Mouse (Mus musculus) limb, embryonic 11.5 days (tissue): Measurements from ENCODE around the gene Zmynd19. TPM values are rescaled to one million over a fixed set of nuclear protein-coding genes. Genes with fewer than 3 reads are reported as not detected.
A peak's percentile ranks its signal among the peaks of the same experiment; 100 is the strongest.

ENCODE experiments used
- ATAC-seq: fragments of 200-750 bp; cut with Nextera tagmentation; 2 replicates; pipeline ENCODE4 v1.8.0; 2017; ENCODE audit warnings: low read depth; ENCODE audit not compliant: insufficient number of reproducible peaks, low FRiP score, low TSS enrichment
- DNase-seq: peaks from one replicate; pipeline ENCODE4 v3.0.0-alpha.2; 2015; ENCODE audit warnings: low spot score
- H3K27ac ChIP-seq: fragments of 300-500 bp; sonication (generic); replicated peaks from 2 replicates; pipeline ENCODE4 v1.5.1; 2014; ENCODE audit warnings: low read depth, mild to moderate bottlenecking, low read length
- H3K27me3 ChIP-seq: fragments of 300-500 bp; sonication (generic); 2 replicates; pipeline ENCODE4 v1.6.1; 2014; ENCODE audit warnings: mild to moderate bottlenecking, low read length, mixed read lengths; ENCODE audit not compliant: control insufficient read depth, insufficient read depth
- H3K36me3 ChIP-seq: fragments of 300-500 bp; sonication (generic); 2 replicates; pipeline ENCODE4 v1.6.1; 2014; ENCODE audit warnings: mild to moderate bottlenecking, low read length, moderate library complexity, mixed read lengths; ENCODE audit not compliant: control insufficient read depth, insufficient read depth
- H3K4me1 ChIP-seq: fragments of 300-500 bp; sonication (generic); 2 replicates; pipeline ENCODE4 v1.6.1; 2014; ENCODE audit warnings: low read length, mixed read lengths; ENCODE audit not compliant: control insufficient read depth, insufficient read depth
- H3K4me2 ChIP-seq: fragments of 300-500 bp; sonication (generic); 2 replicates; pipeline ENCODE4 v1.6.1; 2014; ENCODE audit warnings: low read depth, mild to moderate bottlenecking, moderate library complexity; ENCODE audit not compliant: severe bottlenecking
- H3K4me3 ChIP-seq: fragments of 300-500 bp; sonication (generic); 2 replicates; pipeline ENCODE4 v1.5.1; 2014; ENCODE audit warnings: low read depth, low read length
- H3K9ac ChIP-seq: fragments of 300-500 bp; sonication (generic); 2 replicates; pipeline ENCODE4 v1.6.1; 2014; ENCODE audit warnings: mild to moderate bottlenecking, low read length
- H3K9me3 ChIP-seq: fragments of 300-500 bp; sonication (generic); 2 replicates; pipeline ENCODE4 v1.6.1; 2016; ENCODE audit warnings: low read length; ENCODE audit not compliant: control insufficient read depth
- WGBS: fragments of 180-500 bp; shearing (Covaris S2); extraction: QIAGEN DNeasy Blood & Tissue Kit; methylation state at CpG from one replicate; pipeline ENCODE4 v1.1.7; 2014; 5-methylcytosine and 5-hydroxymethylcytosine counted together
- polyA plus RNA-seq: library from polyadenylated mRNA; unstranded; fragments of >200 nt; fragmentation: Nextera tagmentation; extraction: Ambion mirVana; gene quantifications from 2 replicates; pipeline ENCODE4 v1.2.1, GENCODE M21; 2014

Gene Zmynd19
- polyA plus RNA-seq, 1 experiment from 2014 or later = 27.7 TPM

DNA sequence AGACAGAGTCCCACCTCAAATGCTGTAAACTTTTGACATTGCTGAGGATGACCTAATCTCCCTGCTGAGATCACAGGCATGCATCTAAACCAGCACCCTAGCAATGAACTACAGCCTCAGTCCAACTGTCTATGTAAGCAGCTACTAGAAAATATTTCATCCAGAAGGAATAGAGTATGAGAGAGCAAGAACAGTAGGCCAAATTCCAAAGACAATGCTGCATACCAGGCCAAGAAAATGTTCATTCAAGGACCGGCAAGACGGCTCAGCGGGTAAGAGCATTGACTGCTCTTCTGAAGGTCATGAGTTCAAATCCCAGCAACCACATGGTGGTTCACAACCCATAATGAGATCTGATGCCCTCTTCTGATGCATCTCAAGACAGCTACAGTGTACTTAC lies 34.8 kb upstream of the Zmynd19 start:
- WGBS = 92% methylated on average over 3 of the region's 3 CpGs
- Histone ChIP-seq H3K36me3 (peaks cover 3% of the 10 kb centered on the region; the same call in 1 of the 2 replicates), H3K4me1 (no peaks in the 10 kb centered on the region; the same call in 1 of the 2 replicates), H3K4me2 (no peak overlapping the region), H3K27ac (no peak overlapping the region), H3K9ac (no peak overlapping the region), H3K9me3 (no peaks in the 10 kb centered on the region), H3K27me3 (no peaks in the 10 kb centered on the region), H3K4me3 (no peak overlapping the region)
- ATAC-seq (no peak), DNase-seq (no peak)

GRCm38 (mm10) chr2:24918930-24919838 lies 30.4 kb upstream of the Zmynd19 start, which contains the start of gene Ehmt1:
TSS of gene Ehmt1 (minus strand) at chr2:24919614.
- ATAC-seq = peak; percentile 94
- no peaks in the 10 kb centered on the region for H3K27me3 ChIP-seq
- WGBS = under 1% methylated on average over 77 of the region's 112 CpGs

DNA sequence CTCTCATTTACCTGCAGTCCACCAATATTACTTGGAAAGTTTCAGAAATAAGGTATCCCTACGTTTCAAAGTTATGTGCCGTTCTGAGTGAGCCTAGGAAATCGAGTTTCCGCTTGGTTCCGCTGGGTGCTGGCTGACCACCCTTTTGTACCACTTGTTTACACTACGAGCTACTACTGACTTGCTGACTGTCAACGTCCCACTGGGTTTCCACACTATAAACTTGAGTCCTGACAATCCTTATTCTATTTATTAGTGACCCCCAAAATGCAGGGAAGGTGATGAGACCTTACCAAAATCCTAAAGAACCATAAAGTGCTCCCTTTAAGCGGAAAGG lies 29.8 kb upstream of the Zmynd19 start:
- 10% methylated on average over 8 of the region's 8 CpGs for WGBS
- H3K9ac ChIP-seq = peak overlapping the region; percentile 99
- H3K27ac ChIP-seq = no peak overlapping the region
- peak overlapping the region; percentile 45 for H3K4me2 ChIP-seq
- H3K27me3 ChIP-seq = no peaks in the 10 kb centered on the region
- peak overlapping the region; percentile 94 for H3K4me3 ChIP-seq
- DNase-seq = no peak
- H3K9me3 ChIP-seq = no peaks in the 10 kb centered on the region
- H3K4me1 ChIP-seq = no peaks in the 10 kb centered on the region; the same call in 1 of the 2 replicates
- H3K36me3 ChIP-seq = no peaks in the 10 kb centered on the region; the same call in 1 of the 2 replicates
- ATAC-seq = peak; percentile 63; the same call in 1 of the 2 replicates

More at GRCm38 (mm10) chr2:24918930-24919838, 30.4 kb upstream of the Zmynd19 start, which contains the start of gene Ehmt1:
- Histone ChIP-seq H3K4me3 (peak within 1 kb of the TSS; percentile 94), H3K27ac (peak within 1 kb of the TSS; percentile 89), H3K36me3 (no peaks in the 10 kb centered on the region; the same call in 1 of the 2 replicates), H3K4me1 (no peaks in the 10 kb centered on the region; the same call in 1 of the 2 replicates), H3K9me3 (no peaks in the 10 kb centered on the region), H3K9ac (peak within 1 kb of the TSS; percentile 99), H3K4me2 (peak within 1 kb of the TSS; percentile 58)
- peak; percentile 91 for DNase-seq

GRCm38 (mm10) chr2:24923561-24923960 lies 26.0 kb upstream of the Zmynd19 start:
- DNase-seq = no peak
- Histone ChIP-seq H3K4me2 (no peak overlapping the region), H3K27ac (no peak overlapping the region), H3K4me3 (no peak overlapping the region), H3K27me3 (no peaks in the 10 kb centered on the region), H3K4me1 (no peaks in the 10 kb centered on the region), H3K9me3 (no peaks in the 10 kb centered on the region), H3K36me3 (no peaks in the 10 kb centered on the region), H3K9ac (no peak overlapping the region)
- no peak for ATAC-seq
- WGBS = 63% methylated on average over 2 of the region's 2 CpGs

DNA sequence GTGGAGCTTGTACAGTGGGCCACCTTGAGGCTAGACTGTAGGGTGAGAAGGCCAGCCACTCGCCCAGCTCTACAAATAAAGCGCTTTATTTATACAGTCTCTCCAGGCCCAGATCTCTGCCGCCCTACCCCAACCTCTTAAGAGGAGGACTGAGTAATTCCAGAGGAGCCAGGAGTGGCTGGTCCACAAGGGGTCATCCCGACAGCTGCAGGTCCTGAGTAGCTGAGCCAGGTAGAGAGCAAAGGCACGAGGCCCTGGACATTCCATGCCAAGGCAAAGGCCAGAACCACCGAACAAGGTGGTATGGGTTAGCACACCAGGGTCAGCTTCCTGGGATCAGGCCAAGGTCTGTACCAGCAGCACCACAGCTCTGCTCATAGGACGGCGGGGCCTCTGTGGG lies 24.3 kb upstream of the Zmynd19 start:
- DNase-seq (no peak), ATAC-seq (no peak)
- no peaks in the 10 kb centered on the region for H3K4me1 ChIP-seq
- WGBS = 80% methylated on average over 8 of the region's 8 CpGs
- no peaks in the 10 kb centered on the region for H3K9me3 ChIP-seq
- H3K27ac ChIP-seq = no peak overlapping the region
- H3K9ac ChIP-seq = no peak overlapping the region
- no peak overlapping the region for H3K4me3 ChIP-seq
- H3K36me3 ChIP-seq = no peaks in the 10 kb centered on the region
- H3K4me2 ChIP-seq = no peak overlapping the region
- no peaks in the 10 kb centered on the region for H3K27me3 ChIP-seq

- no peaks in the 10 kb centered on the region for H3K27me3 ChIP-seq
- H3K9me3 ChIP-seq = no peaks in the 10 kb centered on the region
- H3K4me1 ChIP-seq = no peaks in the 10 kb centered on the region
- H3K4me2 ChIP-seq = no peak overlapping the region
- H3K9ac ChIP-seq = no peak overlapping the region
- no peak overlapping the region for H3K27ac ChIP-seq
- H3K36me3 ChIP-seq = no peaks in the 10 kb centered on the region
- 87% methylated on average over 9 of the region's 9 CpGs for WGBS
- DNase-seq (no peak), ATAC-seq (no peak)
- H3K4me3 ChIP-seq = no peak overlapping the region
These were observed 23.1 kb upstream of the Zmynd19 start for GRCm38 (mm10) chr2:24926345-24926964.

GRCm38 (mm10) chr2:24926965-24927358 lies 22.6 kb upstream of the Zmynd19 start:
- Histone ChIP-seq H3K4me1 (no peaks in the 10 kb centered on the region), H3K4me2 (no peak overlapping the region), H3K27ac (no peak overlapping the region), H3K36me3 (no peaks in the 10 kb centered on the region), H3K27me3 (no peaks in the 10 kb centered on the region), H3K9ac (no peak overlapping the region), H3K9me3 (no peaks in the 10 kb centered on the region), H3K4me3 (no peak overlapping the region)
- 78% methylated on average over 7 of the region's 7 CpGs for WGBS
- DNase-seq = no peak
- ATAC-seq = no peak

DNA sequence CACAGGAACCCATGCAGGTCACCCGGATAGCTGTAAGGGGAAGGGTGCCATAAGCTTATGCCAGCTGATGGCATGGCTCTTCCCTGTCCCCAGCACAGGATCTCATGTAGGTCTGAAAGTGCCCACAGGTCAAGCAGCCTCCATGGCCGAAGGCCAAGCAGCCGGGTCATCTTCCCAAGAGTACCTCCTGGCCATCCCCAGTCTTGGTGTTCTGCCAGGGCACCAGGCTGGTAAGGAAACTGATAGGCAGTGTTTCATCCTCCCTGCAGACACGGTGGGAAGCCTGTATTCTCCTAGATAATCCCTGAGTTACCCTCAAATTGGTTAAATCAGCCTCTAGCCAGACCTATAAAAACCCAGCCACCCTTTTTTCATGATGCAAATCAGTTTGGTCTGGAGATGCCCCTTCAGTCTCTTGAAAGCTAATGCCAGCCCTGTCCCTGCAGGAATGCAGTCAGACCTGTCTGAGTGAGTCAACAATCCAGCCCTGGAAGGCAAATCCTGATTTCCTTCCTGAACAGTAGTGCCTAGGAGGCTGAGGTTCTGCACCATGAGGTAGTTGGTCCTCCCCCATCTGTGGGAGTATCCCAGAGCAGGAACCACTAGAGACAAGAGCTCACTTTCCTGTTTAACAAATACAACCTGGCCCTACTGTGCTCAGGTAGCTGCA lies 21.6 kb upstream of the Zmynd19 start:
- ATAC-seq (no peak), DNase-seq (no peak)
- H3K9me3 ChIP-seq = no peaks in the 10 kb centered on the region
- H3K27ac ChIP-seq = no peak overlapping the region
- no peak overlapping the region for H3K9ac ChIP-seq
- 78% methylated on average over 4 of the region's 4 CpGs for WGBS
- no peaks in the 10 kb centered on the region for H3K4me1 ChIP-seq
- H3K4me3 ChIP-seq = no peak overlapping the region
- no peaks in the 10 kb centered on the region for H3K27me3 ChIP-seq
- H3K4me2 ChIP-seq = no peak overlapping the region
- H3K36me3 ChIP-seq = no peaks in the 10 kb centered on the region
